Mouse (Mus musculus): ENCODE measurements around the gene Fbxo41. TPM values are rescaled to one million over a fixed set of nuclear protein-coding genes. Genes with fewer than 3 reads are reported as not detected.

Fbxo41 gene
- polyA plus RNA-seq, 1 experiment from 2014 or later, result 10.1 TPM

GRCm38 (mm10) chr6:85501571-85502102 lies 1.2 kb downstream of the Fbxo41 start:
- DNase-seq, result peak; percentile 52
- H3K27me3 ChIP-seq (ENCODE audit: control insufficient read depth, insufficient read depth, low read length), result no peaks in the 10 kb centered on the region
- peak overlapping the region; percentile 86 for H3K27ac ChIP-seq (replicated peaks; ENCODE audit: low read depth, low read length)
- no peaks in the 10 kb centered on the region for H3K36me3 ChIP-seq (ENCODE audit: control insufficient read depth, insufficient read depth, low read length)
- peaks cover 14% of the 10 kb centered on the region for H3K4me1 ChIP-seq (ENCODE audit: control insufficient read depth, insufficient read depth, low read length)
- 6% methylated on average over 6 of the region's 6 CpGs for WGBS
- no peaks in the 10 kb centered on the region for H3K9me3 ChIP-seq (ENCODE audit: control insufficient read depth, low read length)
- H3K4me3 ChIP-seq (replicated peaks; ENCODE audit: low read depth, low read length), result peak overlapping the region; percentile 74
- ATAC-seq (ENCODE audit: low FRiP score, low TSS enrichment), result no peak
- peak overlapping the region; percentile 90 for H3K9ac ChIP-seq (replicated peaks; ENCODE audit: low read length)
- peak overlapping the region; percentile 81 for H3K4me2 ChIP-seq (ENCODE audit: low read length)

- Histone ChIP-seq H3K9me3 (ENCODE audit: control insufficient read depth, low read length) (no peaks in the 10 kb centered on the region), H3K4me1 (ENCODE audit: control insufficient read depth, insufficient read depth, low read length) (peaks cover 14% of the 10 kb centered on the region), H3K4me3 (replicated peaks; ENCODE audit: low read depth, low read length) (no peak overlapping the region), H3K27ac (replicated peaks; ENCODE audit: low read depth, low read length) (no peak overlapping the region), H3K4me2 (ENCODE audit: low read length) (no peak overlapping the region), H3K36me3 (ENCODE audit: control insufficient read depth, insufficient read depth, low read length) (no peaks in the 10 kb centered on the region), H3K9ac (replicated peaks; ENCODE audit: low read length) (no peak overlapping the region), H3K27me3 (ENCODE audit: control insufficient read depth, insufficient read depth, low read length) (no peaks in the 10 kb centered on the region)
- no peak for DNase-seq
- ATAC-seq (ENCODE audit: low FRiP score, low TSS enrichment), result no peak
- WGBS, result 76% methylated on average over 1 of the region's 1 CpGs
These were observed 2.4 kb downstream of the Fbxo41 start for GRCm38 (mm10) chr6:85500416-85500815.

DNA sequence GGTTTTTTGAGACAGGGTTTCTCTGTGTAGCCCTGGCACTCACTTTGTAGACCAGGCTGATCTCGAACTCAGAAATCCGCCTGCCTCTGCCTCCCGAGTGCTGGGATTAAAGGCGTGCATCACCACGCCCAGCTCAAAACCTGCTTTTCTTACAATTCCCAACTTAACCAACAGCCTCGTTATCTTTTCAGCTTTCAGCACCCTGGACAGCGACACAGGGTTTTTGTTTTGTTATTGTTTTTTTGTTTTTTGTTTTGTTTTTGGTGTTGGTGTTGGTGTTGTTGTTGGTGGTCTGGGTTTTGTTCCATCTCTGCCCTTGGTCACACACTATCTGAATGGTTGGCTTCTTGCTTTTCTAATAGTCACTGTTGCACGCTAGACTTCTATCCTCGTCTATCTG lies 4.6 kb downstream of the Fbxo41 start:
- no peaks in the 10 kb centered on the region for H3K9me3 ChIP-seq (ENCODE audit: control insufficient read depth, low read length)
- no peak overlapping the region for H3K4me3 ChIP-seq (replicated peaks; ENCODE audit: low read depth, low read length)
- H3K36me3 ChIP-seq (ENCODE audit: control insufficient read depth, insufficient read depth, low read length), result no peaks in the 10 kb centered on the region
- no peak for DNase-seq
- 77% methylated on average over 9 of the region's 9 CpGs for WGBS
- no peak for ATAC-seq (ENCODE audit: low FRiP score, low TSS enrichment)
- no peak overlapping the region for H3K27ac ChIP-seq (replicated peaks; ENCODE audit: low read depth, low read length)
- H3K4me1 ChIP-seq (ENCODE audit: control insufficient read depth, insufficient read depth, low read length), result peaks cover 9% of the 10 kb centered on the region
- H3K4me2 ChIP-seq (ENCODE audit: low read length), result no peak overlapping the region
- H3K27me3 ChIP-seq (ENCODE audit: control insufficient read depth, insufficient read depth, low read length), result no peaks in the 10 kb centered on the region
- no peak overlapping the region for H3K9ac ChIP-seq (replicated peaks; ENCODE audit: low read length)

GRCm38 (mm10) chr6:85496976-85497375 lies 5.8 kb downstream of the Fbxo41 start:
- H3K4me2 ChIP-seq (ENCODE audit: low read length), result no peak overlapping the region
- no peak overlapping the region for H3K4me3 ChIP-seq (replicated peaks; ENCODE audit: low read depth, low read length)
- ATAC-seq (ENCODE audit: low FRiP score, low TSS enrichment) (no peak), DNase-seq (no peak)
- no peaks in the 10 kb centered on the region for H3K9me3 ChIP-seq (ENCODE audit: control insufficient read depth, low read length)
- H3K9ac ChIP-seq (replicated peaks; ENCODE audit: low read length), result no peak overlapping the region
- no peak overlapping the region for H3K27ac ChIP-seq (replicated peaks; ENCODE audit: low read depth, low read length)
- H3K36me3 ChIP-seq (ENCODE audit: control insufficient read depth, insufficient read depth, low read length), result no peaks in the 10 kb centered on the region
- no peaks in the 10 kb centered on the region for H3K27me3 ChIP-seq (ENCODE audit: control insufficient read depth, insufficient read depth, low read length)
- H3K4me1 ChIP-seq (ENCODE audit: control insufficient read depth, insufficient read depth, low read length), result 0 out of 2 replicates have a peak, but pooled peaks cover 6% of the 10 kb centered on the region

DNA sequence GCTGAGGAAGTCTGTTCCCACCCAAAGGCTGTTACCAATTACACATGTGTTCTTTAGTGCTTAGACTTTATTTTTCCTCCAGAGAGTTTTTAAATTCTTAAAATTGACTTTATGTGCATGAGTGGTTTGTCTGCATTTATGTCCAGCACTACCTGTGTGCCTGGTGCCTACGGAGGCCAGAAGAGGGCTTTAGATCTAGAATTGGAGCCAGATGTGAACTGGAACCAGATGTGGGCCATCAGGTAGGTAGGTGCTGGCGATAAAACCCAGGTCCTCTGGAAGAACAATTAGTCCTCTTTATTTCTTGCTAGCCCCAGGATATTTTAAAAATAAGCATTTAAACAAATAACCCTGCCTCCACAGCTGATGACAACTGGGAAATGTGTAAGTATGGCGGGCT lies 11.2 kb downstream of the Fbxo41 start:
- Histone ChIP-seq H3K4me2 (ENCODE audit: low read length) (no peak overlapping the region), H3K4me1 (ENCODE audit: control insufficient read depth, insufficient read depth, low read length) (no peaks in the 10 kb centered on the region), H3K27me3 (ENCODE audit: control insufficient read depth, insufficient read depth, low read length) (0 out of 2 replicates have a peak, but pooled peaks cover 2% of the 10 kb centered on the region), H3K9ac (replicated peaks; ENCODE audit: low read length) (no peak overlapping the region), H3K9me3 (ENCODE audit: control insufficient read depth, low read length) (no peaks in the 10 kb centered on the region), H3K36me3 (ENCODE audit: control insufficient read depth, insufficient read depth, low read length) (no peaks in the 10 kb centered on the region), H3K27ac (replicated peaks; ENCODE audit: low read depth, low read length) (no peak overlapping the region), H3K4me3 (replicated peaks; ENCODE audit: low read depth, low read length) (no peak overlapping the region)
- WGBS, result 94% methylated on average over 3 of the region's 3 CpGs
- DNase-seq (no peak), ATAC-seq (ENCODE audit: low FRiP score, low TSS enrichment) (no peak)

DNA sequence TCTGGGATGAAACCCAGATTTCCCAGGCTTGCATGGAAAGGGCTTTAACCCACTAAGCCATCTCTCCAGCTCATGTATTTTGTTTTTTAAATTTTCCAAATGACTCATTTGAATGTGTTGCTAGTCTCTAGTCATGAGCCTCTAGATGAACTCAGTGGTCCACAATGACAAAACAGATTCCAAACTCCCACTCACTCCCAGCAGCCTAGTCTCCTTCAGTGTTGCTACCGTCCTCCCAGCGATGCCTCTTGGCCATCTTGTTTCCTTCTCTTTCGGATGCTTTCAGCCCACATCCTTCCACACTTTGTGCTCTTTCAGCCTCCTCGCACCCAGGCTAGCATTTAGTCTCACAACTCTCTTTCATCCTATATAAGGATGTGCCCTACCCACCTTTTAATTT lies 12.5 kb downstream of the Fbxo41 start:
- Histone ChIP-seq H3K27ac (replicated peaks; ENCODE audit: low read depth, low read length) (no peak overlapping the region), H3K36me3 (ENCODE audit: control insufficient read depth, insufficient read depth, low read length) (no peaks in the 10 kb centered on the region), H3K4me1 (ENCODE audit: control insufficient read depth, insufficient read depth, low read length) (no peaks in the 10 kb centered on the region), H3K9me3 (ENCODE audit: control insufficient read depth, low read length) (no peaks in the 10 kb centered on the region), H3K27me3 (ENCODE audit: control insufficient read depth, insufficient read depth, low read length) (peaks cover 15% of the 10 kb centered on the region), H3K9ac (replicated peaks; ENCODE audit: low read length) (no peak overlapping the region), H3K4me3 (replicated peaks; ENCODE audit: low read depth, low read length) (no peak overlapping the region), H3K4me2 (ENCODE audit: low read length) (no peak overlapping the region)
- no peak for ATAC-seq (ENCODE audit: low FRiP score, low TSS enrichment)
- no peak for DNase-seq
- WGBS, result 91% methylated on average over 4 of the region's 4 CpGs

DNA sequence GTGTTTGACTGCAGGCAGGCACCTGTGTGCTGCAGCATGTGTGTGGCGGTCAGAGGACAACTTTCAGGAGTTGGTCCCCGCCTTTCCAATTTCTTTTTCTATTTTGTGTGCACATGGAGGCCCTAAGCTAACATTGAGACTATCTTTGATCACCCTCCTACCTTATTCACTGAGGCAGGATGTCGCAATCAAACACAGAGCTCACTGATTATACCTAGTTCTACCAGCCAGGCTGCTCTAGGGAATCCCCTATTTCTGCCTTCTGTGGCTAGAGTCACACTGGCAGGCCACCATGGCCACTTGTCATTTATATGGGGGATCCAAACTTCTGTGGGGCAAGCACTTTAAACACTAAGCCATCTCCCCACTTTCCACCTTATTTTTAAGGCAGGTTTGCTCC lies 13.1 kb downstream of the Fbxo41 start:
- ATAC-seq (ENCODE audit: low FRiP score, low TSS enrichment) (no peak), DNase-seq (no peak)
- Histone ChIP-seq H3K36me3 (ENCODE audit: control insufficient read depth, insufficient read depth, low read length) (no peaks in the 10 kb centered on the region), H3K4me1 (ENCODE audit: control insufficient read depth, insufficient read depth, low read length) (no peaks in the 10 kb centered on the region), H3K27ac (replicated peaks; ENCODE audit: low read depth, low read length) (no peak overlapping the region), H3K27me3 (ENCODE audit: control insufficient read depth, insufficient read depth, low read length) (peaks cover 20% of the 10 kb centered on the region), H3K9ac (replicated peaks; ENCODE audit: low read length) (no peak overlapping the region), H3K9me3 (ENCODE audit: control insufficient read depth, low read length) (no peaks in the 10 kb centered on the region), H3K4me3 (replicated peaks; ENCODE audit: low read depth, low read length) (no peak overlapping the region), H3K4me2 (ENCODE audit: low read length) (no peak overlapping the region)
- 74% methylated on average over 3 of the region's 3 CpGs for WGBS

GRCm38 (mm10) chr6:85488510-85488909 lies 14.3 kb downstream of the Fbxo41 start:
- whole genome bisulfite sequencing, result 11% methylated on average over 4 of the region's 4 CpGs

DNA sequence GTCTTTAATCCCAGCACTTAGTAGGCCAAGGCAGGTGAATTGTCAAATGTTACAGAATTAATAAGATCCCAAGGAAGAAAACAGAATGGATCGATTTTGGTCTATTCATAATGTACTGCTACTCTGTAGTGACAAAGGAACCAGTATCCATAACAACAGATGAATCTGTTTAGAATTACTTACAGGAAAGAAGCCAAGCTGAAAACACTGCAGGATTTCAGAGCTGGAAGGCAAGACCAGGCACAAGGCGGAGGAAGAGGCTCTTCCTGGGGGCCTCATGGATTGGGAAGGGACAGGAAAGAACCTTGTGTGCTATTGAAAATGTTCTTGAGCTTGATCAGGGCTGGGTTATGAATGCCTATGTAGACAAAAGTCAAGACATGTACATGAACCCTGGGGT lies 17.1 kb downstream of the Fbxo41 start:
- H3K9ac ChIP-seq (replicated peaks; ENCODE audit: low read length), result no peak overlapping the region
- H3K27ac ChIP-seq (replicated peaks; ENCODE audit: low read depth, low read length), result no peak overlapping the region
- H3K27me3 ChIP-seq (ENCODE audit: control insufficient read depth, insufficient read depth, low read length), result peaks cover 35% of the 10 kb centered on the region
- 77% methylated on average over 2 of the region's 2 CpGs for WGBS
- H3K36me3 ChIP-seq (ENCODE audit: control insufficient read depth, insufficient read depth, low read length), result peaks cover 5% of the 10 kb centered on the region; the same call in 1 of the 2 replicates
- H3K9me3 ChIP-seq (ENCODE audit: control insufficient read depth, low read length), result no peaks in the 10 kb centered on the region
- no peak overlapping the region for H3K4me3 ChIP-seq (replicated peaks; ENCODE audit: low read depth, low read length)
- DNase-seq (no peak), ATAC-seq (ENCODE audit: low FRiP score, low TSS enrichment) (no peak)
- no peak overlapping the region for H3K4me2 ChIP-seq (ENCODE audit: low read length)
- no peaks in the 10 kb centered on the region for H3K4me1 ChIP-seq (ENCODE audit: control insufficient read depth, insufficient read depth, low read length)

More at GRCm38 (mm10) chr6:85488510-85488909, 14.3 kb downstream of the Fbxo41 start:
- Histone ChIP-seq H3K4me3 (replicated peaks; ENCODE audit: low read depth, low read length) (no peak overlapping the region), H3K36me3 (ENCODE audit: control insufficient read depth, insufficient read depth, low read length) (no peaks in the 10 kb centered on the region), H3K4me2 (ENCODE audit: low read length) (no peak overlapping the region), H3K9ac (replicated peaks; ENCODE audit: low read length) (no peak overlapping the region), H3K4me1 (ENCODE audit: control insufficient read depth, insufficient read depth, low read length) (no peaks in the 10 kb centered on the region), H3K9me3 (ENCODE audit: control insufficient read depth, low read length) (no peaks in the 10 kb centered on the region), H3K27ac (replicated peaks; ENCODE audit: low read depth, low read length) (no peak overlapping the region), H3K27me3 (ENCODE audit: control insufficient read depth, insufficient read depth, low read length) (peaks cover 32% of the 10 kb centered on the region)
- ATAC-seq (ENCODE audit: low FRiP score, low TSS enrichment) (no peak), DNase-seq (no peak)
